Mouse (Mus musculus) myocyte (in vitro differentiated cells): ENCODE measurements around the gene Mdfic. TPM values are rescaled to one million over a fixed set of nuclear protein-coding genes. Genes with fewer than 3 reads are reported as not detected.

Source experiments
- H3K27me3 ChIP-seq: one replicate; pipeline ENCODE4 v1.6.1; 2011; ENCODE audit not compliant: control insufficient read depth, insufficient read depth, insufficient read length
- H3K36me3 ChIP-seq: one replicate; pipeline ENCODE4 v1.6.1; 2011; ENCODE audit not compliant: control insufficient read depth, insufficient read depth
- H3K4me2 ChIP-seq: one replicate; pipeline ENCODE4 v1.6.1; 2011; ENCODE audit warnings: low read depth, control low read depth
- H3K4me3 ChIP-seq: one replicate; pipeline ENCODE4 v1.5.1; 2011; ENCODE audit warnings: mild to moderate bottlenecking, control low read depth, moderate library complexity
- H3K79me2 ChIP-seq: one replicate; pipeline ENCODE4 v1.6.1; 2011; ENCODE audit not compliant: control insufficient read depth, insufficient read depth
- H3ac ChIP-seq: one replicate; pipeline ENCODE4 v1.6.1; 2011; ENCODE audit not compliant: control insufficient read depth, insufficient read length
- CEBPB ChIP-seq: IDR thresholded peaks from 2 replicates; pipeline ENCODE4 v1.6.1; 2011; ENCODE audit warnings: mild to moderate bottlenecking, moderate library complexity; ENCODE audit not compliant: poor library complexity, insufficient read depth, severe bottlenecking
- E2F4 ChIP-seq: IDR thresholded peaks from one replicate; pipeline ENCODE4 v1.6.1; 2011; ENCODE audit warnings: mild to moderate bottlenecking, control low read depth, moderate library complexity; ENCODE audit not compliant: insufficient read depth
- MAX ChIP-seq: IDR thresholded peaks from one replicate; pipeline ENCODE4 v1.6.1; 2011; ENCODE audit warnings: low read depth, mild to moderate bottlenecking, control low read depth
- MYOD1 ChIP-seq, 3 experiments: IDR thresholded peaks; one replicate each; pipeline ENCODE4 v1.6.1; 2011; ENCODE audit warnings: control low read depth in 2 of 3, low read depth in 2 of 3, mild to moderate bottlenecking in 2 of 3, moderate library complexity in 1 of 3; ENCODE audit not compliant: insufficient read length in 2 of 3, control insufficient read depth in 1 of 3
- MYOG ChIP-seq, 3 experiments: IDR thresholded peaks; one replicate each; pipeline ENCODE4 v1.6.1; 2011; ENCODE audit warnings: control low read depth in 2 of 3, low read depth in 2 of 3, mild to moderate bottlenecking in 2 of 3; ENCODE audit not compliant: insufficient read length in 2 of 3, control insufficient read depth in 1 of 3, insufficient read depth in 1 of 3
- POLR2A ChIP-seq: IDR thresholded peaks from one replicate; pipeline ENCODE4 v1.6.1; 2011; ENCODE audit warnings: low read depth, mild to moderate bottlenecking, control low read depth, moderate library complexity; ENCODE audit not compliant: insufficient read length
- POLR2AphosphoS2 ChIP-seq: IDR thresholded peaks from one replicate; pipeline ENCODE4 v1.6.1; 2011; ENCODE audit warnings: low read depth, control low read depth; ENCODE audit not compliant: insufficient read length
- REST ChIP-seq: IDR thresholded peaks from one replicate; pipeline ENCODE4 v1.6.1; 2011; ENCODE audit warnings: mild to moderate bottlenecking, control low read depth, moderate library complexity; ENCODE audit not compliant: insufficient read depth, insufficient read length
- SRF ChIP-seq: IDR thresholded peaks from one replicate; pipeline ENCODE4 v1.6.1; 2011; ENCODE audit warnings: low read depth; ENCODE audit not compliant: control insufficient read depth, insufficient read length
- TCF12 ChIP-seq: IDR thresholded peaks from one replicate; pipeline ENCODE4 v1.6.1; 2011; ENCODE audit warnings: mild to moderate bottlenecking, control low read depth; ENCODE audit not compliant: poor library complexity, insufficient read depth, severe bottlenecking
- TCF3 ChIP-seq: IDR thresholded peaks from one replicate; pipeline ENCODE4 v1.6.1; 2011; ENCODE audit warnings: low read depth, control low read depth; ENCODE audit not compliant: insufficient read length
- USF1 ChIP-seq: IDR thresholded peaks from one replicate; pipeline ENCODE4 v1.6.1; 2011; ENCODE audit warnings: low read depth, mild to moderate bottlenecking, control low read depth, moderate library complexity
- polyA plus RNA-seq: library from polyadenylated mRNA; unstranded; fragments of >200 nt; fragmentation: generic; extraction: Trizol; gene quantifications from one replicate; pipeline ENCODE4 v1.2.1, GENCODE M21; 2012; ENCODE audit warnings: missing spikeins

Mdfic gene
- polyA plus RNA-seq, 1 experiment = 26.9 TPM

DNA sequence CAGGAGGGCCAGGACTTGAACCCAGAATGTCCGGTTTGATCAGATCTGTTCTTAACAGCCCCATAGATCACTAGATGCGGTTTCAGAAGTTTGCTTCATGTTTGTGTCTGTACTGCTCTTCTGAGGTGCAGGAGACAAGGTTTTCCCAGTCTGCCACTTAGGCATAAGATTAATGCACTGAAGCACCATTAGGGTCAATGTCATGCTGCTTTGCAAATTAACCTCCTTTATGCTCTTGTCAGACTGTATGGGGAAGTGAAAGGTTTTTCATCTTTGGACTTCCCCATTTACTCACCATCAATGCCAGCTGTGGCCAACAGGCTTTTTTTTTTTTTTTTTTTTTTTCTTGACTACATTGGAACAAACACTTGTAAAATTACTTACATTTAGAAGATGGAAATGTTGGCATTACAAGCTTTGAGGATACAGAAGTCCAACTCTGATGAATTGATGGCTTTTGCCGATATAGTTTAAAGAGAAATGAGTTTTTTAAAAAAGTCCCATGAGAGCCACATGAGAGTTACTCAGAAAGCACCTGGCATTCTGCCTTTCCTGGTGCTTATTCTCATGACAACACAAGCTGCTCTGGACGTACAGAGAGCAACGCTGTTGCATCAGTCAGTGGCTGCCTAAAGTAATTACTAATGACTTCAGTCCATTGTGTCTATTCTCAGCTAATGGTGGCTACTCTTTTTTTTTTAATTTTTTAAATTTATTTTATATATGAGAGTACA lies 121.2 kb downstream of the Mdfic start:
- Histone ChIP-seq H3K4me3 (no peak overlapping the region), H3K4me2 (no peak overlapping the region), H3K79me2 (no peaks in the 10 kb centered on the region), H3K27me3 (no peaks in the 10 kb centered on the region), H3ac (no peak overlapping the region), H3K36me3 (no peaks in the 10 kb centered on the region)
- no peak for TF ChIP-seq MYOG (IDR thresholded peaks at IDR 0.05; ENCODE audit: control insufficient read depth in 1 of 3, insufficient read depth in 1 of 3, insufficient read length in 2 of 3, low read depth in 2 of 3)
- TF ChIP-seq MAX = no peak
- TF ChIP-seq POLR2A = no peak
- no peak for TF ChIP-seq CEBPB
- no peak for TF ChIP-seq MYOD1 (IDR thresholded peaks at IDR 0.05; ENCODE audit: control insufficient read depth in 1 of 3, insufficient read length in 2 of 3, low read depth in 2 of 3)
- no peak for TF ChIP-seq E2F4

- H3K79me2 ChIP-seq = no peaks in the 10 kb centered on the region
- H3ac ChIP-seq = no peak overlapping the region
- H3K4me3 ChIP-seq = no peak overlapping the region
- no peak for TF ChIP-seq SRF
- TF ChIP-seq MYOD1 (IDR thresholded peaks at IDR 0.05; ENCODE audit: control insufficient read depth in 1 of 3, insufficient read length in 2 of 3, low read depth in 2 of 3) = no peak
- no peak for TF ChIP-seq CEBPB
- no peak for TF ChIP-seq POLR2AphosphoS2
- TF ChIP-seq POLR2A = no peak
- no peak for TF ChIP-seq USF1
- TF ChIP-seq E2F4 = no peak
- TF ChIP-seq MYOG (IDR thresholded peaks at IDR 0.05; ENCODE audit: control insufficient read depth in 1 of 3, insufficient read depth in 1 of 3, insufficient read length in 2 of 3, low read depth in 2 of 3) = no peak
- TF ChIP-seq REST = no peak
- TF ChIP-seq TCF3 = no peak
- no peak for TF ChIP-seq TCF12
- TF ChIP-seq MAX = no peak
- H3K27me3 ChIP-seq = no peaks in the 10 kb centered on the region
- H3K36me3 ChIP-seq = no peaks in the 10 kb centered on the region
- no peak overlapping the region for H3K4me2 ChIP-seq
Observed at GRCm38 (mm10) chr6:15843295-15843694, 122.8 kb downstream of the Mdfic start.

GRCm38 (mm10) chr6:15845711-15846342 lies 125.4 kb downstream of the Mdfic start:
- Histone ChIP-seq H3K4me2 (no peak overlapping the region), H3K79me2 (no peaks in the 10 kb centered on the region), H3K4me3 (no peak overlapping the region), H3K36me3 (no peaks in the 10 kb centered on the region), H3K27me3 (no peaks in the 10 kb centered on the region), H3ac (no peak overlapping the region)
- TF ChIP-seq SRF = no peak
- no peak for TF ChIP-seq MYOG (IDR thresholded peaks at IDR 0.05; ENCODE audit: control insufficient read depth in 1 of 3, insufficient read depth in 1 of 3, insufficient read length in 2 of 3, low read depth in 2 of 3)
- TF ChIP-seq CEBPB = no peak
- TF ChIP-seq USF1 = no peak
- no peak for TF ChIP-seq TCF12
- no peak for TF ChIP-seq TCF3
- no peak for TF ChIP-seq REST
- TF ChIP-seq E2F4 = no peak
- TF ChIP-seq MYOD1 (IDR thresholded peaks at IDR 0.05; ENCODE audit: control insufficient read depth in 1 of 3, insufficient read length in 2 of 3, low read depth in 2 of 3) = no peak
- no peak for TF ChIP-seq MAX
- no peak for TF ChIP-seq POLR2A
- no peak for TF ChIP-seq POLR2AphosphoS2
